Mouse (Mus musculus) heart, embryonic 16.5 days (tissue): ENCODE data around the gene Tmem182. TPM values are rescaled to one million over a fixed set of nuclear protein-coding genes. Genes with fewer than 3 reads are reported as not detected.

Experiments used
- ATAC-seq: fragments of 200-750 bp; cut with Nextera tagmentation; replicated peaks from 2 replicates; pipeline ENCODE4 v1.8.0; 2017; ENCODE audit warnings: moderate number of reproducible peaks; ENCODE audit not compliant: insufficient read depth, low FRiP score; ENCODE audit errors: extremely low read depth
- H3K27ac ChIP-seq: fragments of 300-500 bp; sonication (generic); 2 replicates; pipeline ENCODE4 v1.5.1; 2014; ENCODE audit warnings: mild to moderate bottlenecking, low read length, control low read depth, moderate library complexity
- H3K27me3 ChIP-seq: fragments of 300-500 bp; sonication (generic); 2 replicates; pipeline ENCODE4 v1.6.1; 2014; ENCODE audit warnings: low read length, mixed read lengths; ENCODE audit not compliant: control insufficient read depth, insufficient read depth
- H3K36me3 ChIP-seq: fragments of 300-500 bp; sonication (generic); 2 replicates; pipeline ENCODE4 v1.6.1; 2014; ENCODE audit not compliant: control insufficient read depth, insufficient read depth
- H3K4me1 ChIP-seq: fragments of 300-500 bp; sonication (generic); 2 replicates; pipeline ENCODE4 v1.6.1; 2014; ENCODE audit warnings: low read length, mixed read lengths; ENCODE audit not compliant: control insufficient read depth, insufficient read depth
- H3K4me2 ChIP-seq: fragments of 300-500 bp; sonication (generic); 2 replicates; pipeline ENCODE4 v1.6.1; 2014; ENCODE audit warnings: low read depth, mild to moderate bottlenecking, control low read depth, low read length
- H3K4me3 ChIP-seq: fragments of 300-500 bp; sonication (generic); 2 replicates; pipeline ENCODE4 v1.5.1; 2014; ENCODE audit warnings: mild to moderate bottlenecking, control low read depth, low read length
- H3K9ac ChIP-seq: fragments of 300-500 bp; sonication (generic); 2 replicates; pipeline ENCODE4 v1.6.1; 2014; ENCODE audit warnings: low read length, control low read depth
- H3K9me3 ChIP-seq: fragments of 300-500 bp; sonication (generic); replicated peaks from 2 replicates; pipeline ENCODE4 v1.6.1; 2016; ENCODE audit warnings: low read length; ENCODE audit not compliant: control insufficient read depth
- WGBS: fragments of 180-500 bp; shearing (Covaris S2); extraction: QIAGEN DNeasy Blood & Tissue Kit; methylation state at CpG from one replicate; pipeline ENCODE4 v1.1.7; 2014; 5-methylcytosine and 5-hydroxymethylcytosine counted together
- polyA plus RNA-seq: library from polyadenylated mRNA; unstranded; fragments of >200 nt; fragmentation: Nextera tagmentation; extraction: Ambion mirVana; gene quantifications from 2 replicates; pipeline ENCODE4 v1.2.1, GENCODE M21; 2015

Gene Tmem182
- polyA plus RNA-seq, 1 experiment from 2014 or later = 58.2 TPM

- ATAC-seq = no peak
- H3K27me3 ChIP-seq = no peaks in the 10 kb centered on the region
- 38% methylated on average over 5 of the region's 5 CpGs for WGBS
- H3K9ac ChIP-seq = peak overlapping the region; percentile 76
- peak overlapping the region; percentile 7; the same call in 1 of the 2 replicates for H3K27ac ChIP-seq
- H3K4me2 ChIP-seq = peak overlapping the region; percentile 91
- H3K36me3 ChIP-seq = no peaks in the 10 kb centered on the region
- H3K9me3 ChIP-seq = no peaks in the 10 kb centered on the region
- peak overlapping the region; percentile 82 for H3K4me3 ChIP-seq
- peaks cover 9% of the 10 kb centered on the region for H3K4me1 ChIP-seq
Measured at GRCm38 (mm10) chr1:40789666-40790233, 15.7 kb upstream of the Tmem182 start.

GRCm38 (mm10) chr1:40790324-40791141 is 14.9 kb upstream of the Tmem182 start, which contains the start of gene Mfsd9:
Mfsd9 (minus strand) TSS chr1:40790687.
- Histone ChIP-seq H3K36me3 (no peaks in the 10 kb centered on the region), H3K4me2 (peak within 1 kb of the TSS; percentile 91), H3K9ac (peak within 1 kb of the TSS; percentile 76), H3K27ac (peak within 1 kb of the TSS; percentile 7; the same call in 1 of the 2 replicates), H3K9me3 (no peaks in the 10 kb centered on the region), H3K27me3 (no peaks in the 10 kb centered on the region), H3K4me3 (peak within 1 kb of the TSS; percentile 82), H3K4me1 (peaks cover 9% of the 10 kb centered on the region)
- ATAC-seq = peak; percentile 94
- WGBS = 5% methylated on average over 38 of the region's 38 CpGs

GRCm38 (mm10) chr1:40795508-40795907 is 9.9 kb upstream of the Tmem182 start:
- H3K4me3 ChIP-seq = no peak overlapping the region
- 0 out of 2 replicates have a peak, but pooled peaks cover 5% of the 10 kb centered on the region for H3K4me1 ChIP-seq
- no peaks in the 10 kb centered on the region for H3K36me3 ChIP-seq
- H3K4me2 ChIP-seq = no peak overlapping the region
- H3K9ac ChIP-seq = no peak overlapping the region
- H3K27ac ChIP-seq = no peak overlapping the region
- H3K9me3 ChIP-seq = no peaks in the 10 kb centered on the region
- 86% methylated on average over 1 of the region's 1 CpGs for WGBS
- no peaks in the 10 kb centered on the region for H3K27me3 ChIP-seq
- no peak for ATAC-seq

DNA sequence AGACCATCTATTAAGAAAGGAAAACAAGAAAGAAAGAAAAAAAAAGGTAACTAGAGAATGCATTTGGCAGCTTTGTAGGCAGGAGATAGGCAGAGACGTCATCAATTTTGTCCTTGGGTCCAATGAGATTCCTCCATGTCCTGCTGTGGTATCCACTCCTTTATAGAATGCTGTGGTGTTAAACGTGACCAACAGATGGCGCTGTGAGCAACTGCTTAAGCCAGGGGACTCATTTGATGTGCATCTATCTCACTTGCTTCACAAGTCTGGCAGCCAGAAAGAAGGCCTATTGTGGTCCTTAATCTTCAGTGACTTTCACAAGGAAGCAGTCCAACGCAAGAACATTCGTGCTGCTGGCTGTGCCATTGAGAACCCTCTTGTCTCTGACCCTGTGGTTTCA is 8.1 kb upstream of the Tmem182 start:
- no peak overlapping the region for H3K9ac ChIP-seq
- H3K36me3 ChIP-seq = no peaks in the 10 kb centered on the region
- 17% methylated on average over 5 of the region's 5 CpGs for WGBS
- no peak overlapping the region for H3K27ac ChIP-seq
- ATAC-seq = no peak
- no peak overlapping the region for H3K4me2 ChIP-seq
- no peak overlapping the region for H3K4me3 ChIP-seq
- no peaks in the 10 kb centered on the region for H3K27me3 ChIP-seq
- H3K4me1 ChIP-seq = no peaks in the 10 kb centered on the region
- no peaks in the 10 kb centered on the region for H3K9me3 ChIP-seq

- Histone ChIP-seq H3K4me3 (no peak overlapping the region), H3K9me3 (no peaks in the 10 kb centered on the region), H3K27ac (no peak overlapping the region), H3K4me1 (peaks cover 5% of the 10 kb centered on the region; the same call in 1 of the 2 replicates), H3K27me3 (no peaks in the 10 kb centered on the region), H3K36me3 (no peaks in the 10 kb centered on the region), H3K9ac (no peak overlapping the region), H3K4me2 (no peak overlapping the region)
- 84% methylated on average over 8 of the region's 8 CpGs for whole genome bisulfite sequencing
- no peak for ATAC-seq
Measured at GRCm38 (mm10) chr1:40799121-40799520, 6.3 kb upstream of the Tmem182 start.

- ATAC-seq = no peak
- Histone ChIP-seq H3K4me3 (no peak overlapping the region), H3K27me3 (no peaks in the 10 kb centered on the region), H3K9me3 (no peaks in the 10 kb centered on the region), H3K4me2 (no peak overlapping the region), H3K9ac (no peak overlapping the region), H3K27ac (no peak overlapping the region), H3K4me1 (peaks cover 10% of the 10 kb centered on the region), H3K36me3 (no peaks in the 10 kb centered on the region)
- 81% methylated on average over 5 of the region's 5 CpGs for WGBS
Measured at GRCm38 (mm10) chr1:40800908-40801307, 4.5 kb upstream of the Tmem182 start.

- Histone ChIP-seq H3K9me3 (no peaks in the 10 kb centered on the region), H3K4me2 (no peak overlapping the region), H3K9ac (no peak overlapping the region), H3K27me3 (no peaks in the 10 kb centered on the region), H3K4me3 (no peak overlapping the region), H3K27ac (no peak overlapping the region), H3K36me3 (no peaks in the 10 kb centered on the region), H3K4me1 (peaks cover 10% of the 10 kb centered on the region)
- 19% methylated on average over 3 of the region's 3 CpGs for WGBS
- no peak for ATAC-seq
Measured at GRCm38 (mm10) chr1:40802759-40803158, 2.6 kb upstream of the Tmem182 start.

- H3K27me3 ChIP-seq = no peaks in the 10 kb centered on the region
- no peak overlapping the region for H3K9ac ChIP-seq
- no peak for ATAC-seq
- no peak overlapping the region for H3K27ac ChIP-seq
- H3K4me2 ChIP-seq = no peak overlapping the region
- H3K36me3 ChIP-seq = no peaks in the 10 kb centered on the region
- no peak overlapping the region for H3K4me3 ChIP-seq
- peaks cover 10% of the 10 kb centered on the region for H3K4me1 ChIP-seq
- H3K9me3 ChIP-seq = no peaks in the 10 kb centered on the region
- WGBS = 85% methylated on average over 12 of the region's 12 CpGs
Measured at GRCm38 (mm10) chr1:40804118-40804517, 1.3 kb upstream of the Tmem182 start.

GRCm38 (mm10) chr1:40805891-40806290 is 490 bp downstream of the Tmem182 start:
- H3K27me3 ChIP-seq = no peaks in the 10 kb centered on the region
- peak overlapping the region; percentile 67 for H3K9ac ChIP-seq
- H3K4me1 ChIP-seq = peaks cover 10% of the 10 kb centered on the region
- WGBS = 72% methylated on average over 11 of the region's 11 CpGs
- H3K9me3 ChIP-seq = no peaks in the 10 kb centered on the region
- peak overlapping the region; percentile 55 for H3K4me2 ChIP-seq
- H3K36me3 ChIP-seq = no peaks in the 10 kb centered on the region
- H3K4me3 ChIP-seq = peak overlapping the region; percentile 49
- H3K27ac ChIP-seq = peak overlapping the region; percentile 96
- ATAC-seq = no peak; the same call in 1 of the 2 replicates
